Mouse (Mus musculus) urinary bladder, postnatal 14 days (tissue): Measurements from ENCODE around the gene Adora1.
"Not testable (repeated sequence)": the region's sequence is repeated elsewhere in the genome, so short reads cannot be mapped to it uniquely, and the experiment has no call there.

Experiments
- DNase-seq: peaks from one replicate; pipeline ENCODE4 v3.0.0; 2021; ENCODE audit warnings: low spot score

Gene Adora1

DNA sequence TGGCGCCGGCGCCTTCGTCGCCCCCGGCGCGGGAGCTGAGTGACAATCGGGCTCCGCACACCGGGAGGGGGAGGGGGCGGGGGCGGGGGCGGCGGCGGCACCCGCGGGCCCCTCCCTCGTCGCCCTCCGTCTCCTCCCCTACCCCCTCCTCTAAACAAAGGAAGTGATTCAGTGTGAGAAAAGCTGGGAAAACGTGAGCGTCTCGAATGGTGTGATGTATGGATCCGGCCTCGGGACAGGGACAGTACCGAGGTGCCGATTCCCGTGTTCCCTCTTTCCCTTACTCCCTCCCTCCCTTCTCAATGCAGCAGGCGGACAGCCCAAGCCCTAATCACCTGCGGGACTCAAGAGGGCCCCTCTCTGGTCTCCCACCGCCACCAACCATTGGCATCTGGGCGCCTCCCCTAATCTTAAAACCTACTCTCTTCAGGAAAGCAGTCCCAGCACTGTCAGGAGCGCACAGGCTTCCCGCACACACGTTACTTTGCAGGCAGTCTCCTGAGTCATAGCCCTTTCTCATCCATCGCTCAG is at the start of gene Adora1:
Adora1 (minus strand) TSS at position 41 of the 531 bp plus-strand sequence.
- DNase-seq, result no peak

GRCm38 (mm10) chr1:134283108-134283507 is 47.9 kb upstream of the Adora1 start:
- DNase-seq, result no peak

- DNase-seq, result no peak
These were observed 47.1 kb upstream of the Adora1 start for GRCm38 (mm10) chr1:134282342-134282741.

- no peak for DNase-seq
These were observed 46.3 kb upstream of the Adora1 start for GRCm38 (mm10) chr1:134281563-134281962.

- no peak for DNase-seq
These were observed 44.9 kb upstream of the Adora1 start for GRCm38 (mm10) chr1:134280174-134280573.

GRCm38 (mm10) chr1:134276823-134277222 is 41.6 kb upstream of the Adora1 start:
- no peak for DNase-seq

DNA sequence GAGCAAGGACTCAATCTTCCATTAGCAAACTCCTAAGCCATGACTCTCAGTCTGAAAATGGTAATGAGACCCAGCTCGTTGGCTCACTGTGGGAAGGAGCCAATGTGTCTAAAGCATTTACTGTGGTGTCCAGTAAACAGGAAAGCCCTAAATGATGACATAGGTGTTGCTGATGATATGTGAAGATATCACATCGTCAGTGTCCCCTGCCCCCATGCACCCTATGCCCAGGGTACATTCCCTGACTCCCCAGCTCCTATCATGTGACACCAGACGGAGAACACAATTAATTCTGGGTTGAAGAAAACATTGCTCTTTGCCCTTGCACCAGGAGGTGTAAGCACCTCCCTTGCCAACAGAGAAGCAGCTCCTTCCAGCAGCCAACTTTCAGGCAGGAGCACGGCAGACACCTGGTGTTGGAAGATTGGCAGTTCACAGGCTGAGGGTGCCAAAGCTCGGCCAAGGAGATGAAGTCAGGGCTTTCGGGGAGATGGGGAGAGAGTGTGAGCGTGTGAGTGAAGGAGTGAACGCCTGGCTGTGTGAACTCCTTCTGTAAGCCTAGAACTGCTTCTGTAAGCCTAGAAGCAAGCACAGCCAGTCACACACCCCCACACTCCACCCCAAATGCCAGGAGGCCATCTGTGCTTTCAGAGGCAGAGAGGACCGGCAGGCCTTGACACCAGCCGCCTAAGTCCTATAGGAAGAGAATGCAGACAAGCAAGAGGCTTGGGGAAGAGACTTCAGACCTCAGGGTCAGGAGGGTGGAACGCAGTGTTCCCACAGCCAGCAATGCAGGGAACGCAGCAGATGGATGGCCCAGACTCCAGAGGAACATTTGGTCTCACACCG is 40.6 kb upstream of the Adora1 start:
- no peak for DNase-seq

DNA sequence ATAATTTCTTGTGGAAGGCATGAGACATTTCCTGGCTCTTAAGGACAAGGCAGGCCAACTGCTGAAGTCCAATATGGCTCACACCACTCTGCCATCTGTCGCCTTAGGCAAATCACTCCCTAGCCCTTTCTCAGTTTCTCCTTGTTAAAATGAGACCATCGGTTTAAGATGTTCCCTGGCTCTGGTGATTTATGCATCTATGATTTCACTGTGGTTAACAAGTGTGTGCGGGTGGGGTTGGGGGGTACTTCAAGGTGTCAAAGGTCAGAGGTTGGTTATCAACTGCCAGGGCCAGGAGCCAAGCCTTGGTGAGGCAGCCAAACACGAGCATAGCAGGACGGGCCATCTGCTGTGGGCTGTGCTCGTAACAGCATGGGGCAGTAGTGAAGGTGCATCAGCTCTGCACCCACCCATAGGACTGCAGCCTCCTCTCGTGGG is 39.3 kb upstream of the Adora1 start:
- no peak for DNase-seq

- DNase-seq, result no peak
These were observed 38.5 kb upstream of the Adora1 start for GRCm38 (mm10) chr1:134273493-134274395.

- DNase-seq, result no peak
These were observed 37.6 kb upstream of the Adora1 start for GRCm38 (mm10) chr1:134272754-134273250.

DNA sequence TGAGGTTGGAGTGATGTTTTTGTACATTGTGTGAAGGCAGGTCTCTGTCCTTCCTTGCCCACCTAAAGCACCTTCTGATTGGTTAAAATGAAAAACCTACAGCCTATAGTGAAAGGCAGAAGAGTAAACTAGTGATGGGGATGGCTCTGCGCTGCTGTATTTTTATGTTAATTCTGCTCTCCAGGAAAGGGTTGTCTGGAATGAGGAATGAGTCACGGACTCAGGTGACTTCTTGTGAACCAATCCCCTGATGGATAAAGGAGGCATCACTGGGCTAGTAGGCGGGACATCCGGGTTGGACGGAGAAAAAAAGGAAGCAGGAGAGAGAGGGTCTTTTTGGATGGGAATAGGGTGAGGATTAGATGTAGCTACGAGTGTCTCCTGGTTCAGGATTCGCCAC is 34.8 kb upstream of the Adora1 start:
- DNase-seq, result no peak

DNA sequence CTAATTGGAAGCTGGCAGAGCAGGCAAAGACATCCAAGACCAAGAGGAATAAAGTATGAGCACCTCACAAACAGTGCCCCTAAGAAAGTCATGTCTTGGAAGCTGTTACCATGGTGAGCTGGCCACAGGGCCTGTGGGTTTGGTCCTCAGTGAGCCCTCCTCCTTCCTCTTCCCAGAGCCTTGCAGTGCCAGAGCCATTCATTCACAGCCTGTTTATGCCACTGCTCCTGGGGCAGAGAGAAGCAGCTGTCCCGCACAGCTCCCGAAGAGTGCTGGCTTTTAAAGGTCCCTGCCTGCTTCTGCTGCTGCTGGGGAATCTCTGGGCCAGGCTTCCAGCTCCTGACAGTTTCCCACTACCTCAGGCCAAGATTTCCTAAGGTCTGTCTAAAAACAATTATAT is 30.6 kb upstream of the Adora1 start:
- DNase-seq, result no peak

DNA sequence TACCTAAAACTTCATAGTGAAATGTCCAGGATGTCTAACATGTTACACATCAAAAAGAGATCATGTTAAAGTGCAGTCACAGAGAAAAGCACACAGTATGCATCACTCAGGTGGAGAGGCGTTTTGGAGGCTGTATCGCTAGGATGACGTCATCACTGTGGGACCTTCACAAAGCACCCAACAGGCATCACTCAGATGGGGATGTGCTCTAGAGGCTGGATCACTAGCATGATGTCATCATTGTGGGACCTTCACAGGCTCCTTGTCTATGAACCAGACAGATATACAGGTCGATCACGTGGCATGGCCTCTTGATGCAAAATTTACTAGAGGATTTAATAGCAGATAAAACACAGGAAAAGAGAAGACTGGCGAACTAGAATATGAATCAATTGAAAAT is 29.1 kb upstream of the Adora1 start:
- no peak for DNase-seq

GRCm38 (mm10) chr1:134249681-134250080 is 14.4 kb upstream of the Adora1 start:
- DNase-seq, result not testable (repeated sequence)

GRCm38 (mm10) chr1:134246590-134246989 is 11.4 kb upstream of the Adora1 start:
- no peak for DNase-seq

GRCm38 (mm10) chr1:134245004-134245717 is 9.9 kb upstream of the Adora1 start:
- no peak for DNase-seq

- DNase-seq, result peak; percentile 95
These were observed 9.0 kb upstream of the Adora1 start for GRCm38 (mm10) chr1:134243948-134244914.

GRCm38 (mm10) chr1:134243505-134243904 is 8.3 kb upstream of the Adora1 start:
- peak; percentile 68 for DNase-seq

GRCm38 (mm10) chr1:134242286-134242685 is 7.1 kb upstream of the Adora1 start:
- no peak for DNase-seq

DNA sequence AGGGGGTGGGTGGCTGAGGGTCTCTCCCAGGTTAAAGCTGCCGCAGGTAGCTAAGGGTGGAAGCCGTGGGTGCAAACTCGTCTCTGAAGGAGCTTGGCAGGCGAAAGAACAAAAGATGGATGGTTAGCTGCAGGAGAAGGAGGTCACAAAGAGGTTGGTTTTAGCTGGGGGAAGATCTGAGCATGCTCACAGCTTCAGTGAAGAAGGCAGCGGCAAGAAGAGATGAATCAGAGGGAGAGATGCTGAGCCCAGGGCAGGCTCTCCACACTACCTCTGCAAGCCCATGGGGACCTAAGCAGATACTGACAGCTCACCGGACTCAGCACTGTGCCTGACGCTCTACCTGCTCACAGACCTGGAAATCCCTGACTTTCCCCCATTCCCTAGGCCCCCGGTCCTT is 6.1 kb upstream of the Adora1 start:
- no peak for DNase-seq

DNA sequence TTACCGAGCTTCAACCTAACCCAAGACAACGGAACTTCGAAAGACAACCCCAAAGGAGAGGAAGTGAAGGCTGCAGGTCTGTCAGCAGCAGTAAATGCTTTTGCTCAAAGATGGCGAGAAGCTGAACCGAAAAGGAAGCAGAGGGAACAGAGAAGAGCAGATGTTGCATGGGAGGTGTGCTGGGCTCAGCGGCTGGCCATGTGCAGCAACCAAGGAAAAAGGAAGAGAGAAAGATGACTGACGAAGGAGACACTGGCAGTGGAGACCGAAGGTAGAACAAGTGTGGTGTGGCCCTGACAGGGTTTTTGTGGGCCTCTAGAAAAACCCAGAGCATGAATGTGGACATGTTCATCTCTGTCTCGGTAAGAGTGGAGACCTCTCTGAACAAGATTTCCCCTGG is 5.5 kb upstream of the Adora1 start:
- DNase-seq, result no peak
